Comparison of ENCODE assay signal across 8 mouse cellular contexts in the genomic region with DNA sequence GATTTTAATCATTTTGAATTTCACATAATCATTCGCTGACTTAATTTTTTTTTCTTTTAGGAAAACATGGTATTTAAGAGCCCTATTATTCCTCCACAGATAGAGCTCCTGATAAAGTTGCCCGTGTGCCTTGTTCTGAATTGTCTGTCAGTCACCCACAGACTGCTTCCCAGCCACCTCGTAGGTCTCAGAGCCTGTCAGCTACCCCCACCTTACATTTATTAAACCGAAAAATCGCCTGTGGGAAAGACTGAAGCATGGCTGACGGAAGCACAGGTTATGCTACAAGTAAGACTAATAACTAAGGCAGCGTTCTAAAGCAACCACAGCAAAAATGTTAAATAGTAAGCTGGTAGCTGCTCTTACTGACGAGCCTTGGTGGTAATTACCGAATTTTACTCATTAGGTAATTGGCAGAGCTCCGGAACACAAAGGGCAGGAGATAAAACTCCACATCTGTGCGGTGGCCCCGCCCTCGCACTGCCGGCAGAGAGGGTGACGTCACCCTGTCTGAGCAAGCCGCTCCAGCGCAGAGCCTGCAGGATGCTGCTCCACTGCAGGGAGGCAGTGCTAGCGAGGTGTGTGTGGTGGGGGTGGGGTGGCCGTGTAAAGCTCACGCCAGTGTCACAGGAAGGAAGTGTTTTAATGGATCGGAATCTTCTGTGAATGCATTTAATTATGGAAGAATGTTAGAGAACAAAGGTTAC.
DNase-seq lines count a peak whose midpoint lies in the region; ATAC-seq and TF ChIP-seq lines count a peak whose summit lies in the region.

No protein-coding gene starts in this region.

- TF ChIP-seq CTCF in brain, embryonic 14.5 days (IDR thresholded peaks at IDR 0.05; ENCODE audit: borderline replicate concordance, extremely low read depth, insufficient read depth, insufficient read length) = no peak

- peak overlapping the region; percentile 20 for H3K4me3 ChIP-seq in erythroblast, embryonic 14.5 days (replicated peaks)
- peak overlapping the region; percentile 39 for H3K4me3 ChIP-seq in heart, embryonic 12.5 days
- H3K4me3 ChIP-seq in kidney, embryonic 16.5 days (ENCODE audit: low read length) = peak overlapping the region; percentile 31
- peak overlapping the region; percentile 33 for H3K4me3 ChIP-seq in liver, embryonic 13.5 days (replicated peaks)

- WGBS in heart, embryonic 12.5 days = 7% methylated on average over 21 of the region's 21 CpGs
- WGBS in kidney, embryonic 16.5 days = 7% methylated on average over 21 of the region's 21 CpGs
- WGBS in liver, embryonic 13.5 days (ENCODE audit: insufficient replicate concordance) = 4% methylated on average over 21 of the region's 21 CpGs

- no peak for TF ChIP-seq POLR2A in brain, embryonic 14.5 days (IDR thresholded peaks at IDR 0.05; ENCODE audit: borderline replicate concordance, extremely low read depth, insufficient read depth, insufficient read length, poor library complexity, severe bottlenecking)

- peak; percentile 71 for ATAC-seq in CD4-positive, CD25-positive, alpha-beta regulatory T cell, adult 4 months
- ATAC-seq in heart, embryonic 12.5 days (ENCODE audit: insufficient number of reproducible peaks, low FRiP score) = peak; percentile 89
- ATAC-seq in kidney, embryonic 16.5 days (ENCODE audit: low FRiP score, low TSS enrichment) = peak; percentile 85
- peak; percentile 80 for ATAC-seq in liver, embryonic 13.5 days (ENCODE audit: low read depth)

- peak overlapping the region; percentile 66 for H3K4me2 ChIP-seq in heart, embryonic 12.5 days
- peak overlapping the region; percentile 56 for H3K4me2 ChIP-seq in kidney, embryonic 16.5 days (replicated peaks; ENCODE audit: low read depth, low read length)
- peak overlapping the region; percentile 63 for H3K4me2 ChIP-seq in liver, embryonic 13.5 days

- peak; percentile 95 for DNase-seq in brain, embryonic 14.5 days (ENCODE audit: low read depth)
- DNase-seq in liver, embryonic 13.5 days = peak; percentile 53
- DNase-seq in natural killer cell, adult 2 months (ENCODE audit: low spot score in 2 of 2) = peak; percentile 78 to 80
- DNase-seq in telencephalon, adult 2 months (ENCODE audit: low read depth, low spot score) = peak; percentile 68

- peak overlapping the region; percentile 52 for H3K9ac ChIP-seq in heart, embryonic 12.5 days
- 0 out of 2 replicates have a peak overlapping the region, but pooled peaks have one; percentile 41 for H3K9ac ChIP-seq in kidney, embryonic 16.5 days (replicated peaks; ENCODE audit: low read length)
- H3K9ac ChIP-seq in liver, embryonic 13.5 days = 0 out of 2 replicates have a peak overlapping the region, but pooled peaks have one; percentile 26

- H3K27me3 ChIP-seq in erythroblast, embryonic 14.5 days (ENCODE audit: control insufficient read depth) = peaks cover 3% of the 10 kb centered on the region; the same call in 1 of the 2 replicates
- H3K27me3 ChIP-seq in heart, embryonic 12.5 days (replicated peaks) = no peaks in the 10 kb centered on the region
- H3K27me3 ChIP-seq in kidney, embryonic 16.5 days (ENCODE audit: insufficient read depth, low read length) = no peaks in the 10 kb centered on the region
- no peaks in the 10 kb centered on the region for H3K27me3 ChIP-seq in liver, embryonic 13.5 days

- no peaks in the 10 kb centered on the region; the same call in 1 of the 2 replicates for H3K36me3 ChIP-seq in erythroblast, embryonic 14.5 days (ENCODE audit: control insufficient read depth)
- no peaks in the 10 kb centered on the region for H3K36me3 ChIP-seq in heart, embryonic 12.5 days
- H3K36me3 ChIP-seq in kidney, embryonic 16.5 days (ENCODE audit: insufficient read depth, low read length) = no peaks in the 10 kb centered on the region
- no peaks in the 10 kb centered on the region for H3K36me3 ChIP-seq in liver, embryonic 13.5 days

- H3K4me1 ChIP-seq in erythroblast, embryonic 14.5 days (ENCODE audit: control insufficient read depth) = peaks cover 5% of the 10 kb centered on the region
- peaks cover 70% of the 10 kb centered on the region for H3K4me1 ChIP-seq in heart, embryonic 12.5 days (replicated peaks)
- peaks cover 62% of the 10 kb centered on the region for H3K4me1 ChIP-seq in kidney, embryonic 16.5 days (ENCODE audit: insufficient read depth, low read length)
- peaks cover 41% of the 10 kb centered on the region for H3K4me1 ChIP-seq in liver, embryonic 13.5 days (replicated peaks)

- H3K9me3 ChIP-seq in erythroblast, embryonic 14.5 days (ENCODE audit: control insufficient read depth, low read length) = no peaks in the 10 kb centered on the region
- no peaks in the 10 kb centered on the region for H3K9me3 ChIP-seq in heart, embryonic 12.5 days (replicated peaks)
- no peaks in the 10 kb centered on the region for H3K9me3 ChIP-seq in kidney, embryonic 16.5 days (ENCODE audit: low read length)
- no peaks in the 10 kb centered on the region for H3K9me3 ChIP-seq in liver, embryonic 13.5 days (replicated peaks)

- H3K27ac ChIP-seq in heart, embryonic 12.5 days (ENCODE audit: poor library complexity, severe bottlenecking) = no peak overlapping the region; the same call in 1 of the 2 replicates
- H3K27ac ChIP-seq in kidney, embryonic 16.5 days (ENCODE audit: low read length) = no peak overlapping the region
- no peak overlapping the region for H3K27ac ChIP-seq in liver, embryonic 13.5 days
